Mouse (Mus musculus): ENCODE results near the gene Plcb1. TPM values are rescaled to one million over a fixed set of nuclear protein-coding genes. Genes with fewer than 3 reads are reported as not detected.

Plcb1 gene
- polyA plus RNA-seq, 1 experiment from 2014 or later: 21.5 TPM

DNA sequence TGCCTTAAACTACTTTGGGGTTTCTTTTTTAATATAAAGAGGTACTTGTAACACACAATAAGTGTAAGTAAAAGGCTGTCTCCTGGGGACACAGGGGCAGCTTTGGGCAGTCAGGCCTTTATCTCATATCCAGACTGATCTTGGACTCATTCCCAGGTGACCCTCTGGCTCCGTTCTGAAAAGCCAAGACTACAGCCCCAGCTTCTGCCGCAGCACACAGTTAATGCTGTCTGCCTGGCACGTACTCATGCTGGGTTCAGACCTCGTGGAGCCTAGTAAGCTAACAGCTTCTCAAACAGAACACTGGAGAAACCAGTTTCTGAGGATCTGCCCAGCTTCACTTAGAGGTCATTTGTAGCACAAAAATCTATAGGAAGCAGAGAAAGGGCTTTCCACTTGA lies 682.0 kb downstream of the Plcb1 start:
- ATAC-seq (ENCODE audit: insufficient read depth) (peak; percentile 75; the same call in 1 of the 2 replicates), DNase-seq (peak; percentile 62)
- Histone ChIP-seq H3K4me1 (ENCODE audit: insufficient read depth) (no peaks in the 10 kb centered on the region), H3K27ac (ENCODE audit: low read depth) (peak overlapping the region; percentile 50; the same call in 1 of the 2 replicates), H3K27me3 (ENCODE audit: insufficient read depth, low read length) (no peaks in the 10 kb centered on the region), H3K4me2 (no peak overlapping the region), H3K4me3 (ENCODE audit: low read depth, low read length) (no peak overlapping the region), H3K9me3 (ENCODE audit: low read depth, low read length) (no peaks in the 10 kb centered on the region), H3K36me3 (ENCODE audit: insufficient read depth) (no peaks in the 10 kb centered on the region), H3K9ac (no peak overlapping the region)
- WGBS: 30% methylated on average over 4 of the region's 4 CpGs
- TF ChIP-seq CTCF (IDR thresholded peaks at IDR 0.05; ENCODE audit: low read depth): no peak

DNA sequence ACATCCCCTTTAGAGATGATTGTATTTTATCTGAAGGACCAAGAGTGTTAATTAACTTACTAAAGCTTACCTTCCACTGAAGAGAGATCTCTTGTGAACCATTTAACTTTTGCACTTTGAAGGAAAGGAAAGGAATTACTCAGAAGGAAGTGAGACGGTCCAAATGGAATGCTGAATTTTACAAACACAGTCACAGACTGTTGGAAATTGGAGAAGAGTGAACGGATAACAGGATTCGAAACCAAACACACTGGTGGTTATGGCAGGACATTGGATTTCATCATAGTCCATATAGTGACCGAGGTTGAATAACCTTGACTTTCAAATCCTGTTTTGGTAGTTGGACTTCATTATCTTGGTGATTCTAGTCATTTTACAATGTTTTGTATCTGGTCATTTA lies 688.2 kb downstream of the Plcb1 start:
- Histone ChIP-seq H3K4me1 (ENCODE audit: insufficient read depth) (no peaks in the 10 kb centered on the region), H3K4me2 (no peak overlapping the region), H3K9ac (no peak overlapping the region), H3K9me3 (ENCODE audit: low read depth, low read length) (no peaks in the 10 kb centered on the region), H3K27me3 (ENCODE audit: insufficient read depth, low read length) (no peaks in the 10 kb centered on the region), H3K4me3 (ENCODE audit: low read depth, low read length) (no peak overlapping the region), H3K36me3 (ENCODE audit: insufficient read depth) (no peaks in the 10 kb centered on the region), H3K27ac (ENCODE audit: low read depth) (no peak overlapping the region)
- DNase-seq (no peak), ATAC-seq (ENCODE audit: insufficient read depth) (no peak)
- TF ChIP-seq CTCF (IDR thresholded peaks at IDR 0.05; ENCODE audit: low read depth): no peak
- 66% methylated on average over 4 of the region's 4 CpGs for WGBS

- Histone ChIP-seq H3K9ac (no peak overlapping the region), H3K4me3 (ENCODE audit: low read depth, low read length) (no peak overlapping the region), H3K4me1 (ENCODE audit: insufficient read depth) (no peaks in the 10 kb centered on the region), H3K27me3 (ENCODE audit: insufficient read depth, low read length) (no peaks in the 10 kb centered on the region), H3K36me3 (ENCODE audit: insufficient read depth) (no peaks in the 10 kb centered on the region), H3K27ac (ENCODE audit: low read depth) (no peak overlapping the region), H3K9me3 (ENCODE audit: low read depth, low read length) (no peaks in the 10 kb centered on the region), H3K4me2 (no peak overlapping the region)
- 53% methylated on average over 2 of the region's 2 CpGs for WGBS
- ATAC-seq (ENCODE audit: insufficient read depth) (no peak), DNase-seq (no peak)
- no peak for TF ChIP-seq CTCF (IDR thresholded peaks at IDR 0.05; ENCODE audit: low read depth)
These were observed 699.4 kb downstream of the Plcb1 start for GRCm38 (mm10) chr2:135485248-135485647.

DNA sequence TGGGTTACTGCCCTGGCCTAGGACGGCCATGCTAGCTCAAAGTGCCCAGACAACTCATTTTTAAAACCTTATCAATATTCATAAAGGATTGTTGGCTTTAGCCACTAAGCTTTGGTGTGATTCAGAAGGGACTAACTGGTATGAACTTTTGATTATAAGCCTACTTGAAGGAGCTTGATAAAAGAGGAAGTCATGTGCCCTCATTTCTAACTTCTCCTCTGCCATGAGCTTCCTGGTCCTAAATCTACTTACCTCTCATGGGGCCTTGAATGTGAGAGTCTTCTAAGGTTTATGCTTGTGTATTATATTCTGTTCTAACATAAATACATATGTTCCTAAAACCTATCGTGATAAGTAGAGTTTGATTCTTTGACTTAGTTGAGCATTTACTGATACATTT lies 702.4 kb downstream of the Plcb1 start:
- Histone ChIP-seq H3K9ac (no peak overlapping the region), H3K27me3 (ENCODE audit: insufficient read depth, low read length) (no peaks in the 10 kb centered on the region), H3K4me2 (no peak overlapping the region), H3K27ac (ENCODE audit: low read depth) (no peak overlapping the region), H3K36me3 (ENCODE audit: insufficient read depth) (no peaks in the 10 kb centered on the region), H3K4me1 (ENCODE audit: insufficient read depth) (no peaks in the 10 kb centered on the region), H3K9me3 (ENCODE audit: low read depth, low read length) (no peaks in the 10 kb centered on the region), H3K4me3 (ENCODE audit: low read depth, low read length) (no peak overlapping the region)
- DNase-seq (no peak), ATAC-seq (ENCODE audit: insufficient read depth) (no peak)
- 84% methylated on average over 2 of the region's 2 CpGs for WGBS
- no peak for TF ChIP-seq CTCF (IDR thresholded peaks at IDR 0.05; ENCODE audit: low read depth)

DNA sequence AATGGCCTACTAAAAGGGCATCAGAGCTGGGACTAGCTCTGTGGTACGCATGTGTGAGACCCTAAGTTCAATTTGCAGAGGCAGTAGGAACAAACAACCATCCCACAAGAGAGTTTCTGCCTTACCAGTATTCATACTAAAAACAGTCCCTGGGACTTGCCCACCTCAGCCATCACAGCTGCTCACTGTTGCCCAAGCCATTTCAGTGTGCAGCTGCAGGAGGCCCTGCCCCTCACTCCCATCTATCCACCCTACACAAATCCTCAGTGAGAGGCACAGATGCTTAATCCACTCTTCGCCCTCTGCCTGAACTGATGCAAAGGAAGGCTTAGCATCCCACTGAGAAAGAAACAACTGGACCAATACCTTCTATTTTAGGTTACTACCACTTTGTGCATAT lies 703.3 kb downstream of the Plcb1 start:
- no peaks in the 10 kb centered on the region for H3K36me3 ChIP-seq (ENCODE audit: insufficient read depth)
- H3K27ac ChIP-seq (ENCODE audit: low read depth): no peak overlapping the region
- no peaks in the 10 kb centered on the region for H3K27me3 ChIP-seq (ENCODE audit: insufficient read depth, low read length)
- DNase-seq: no peak
- H3K4me2 ChIP-seq: no peak overlapping the region
- no peaks in the 10 kb centered on the region for H3K9me3 ChIP-seq (ENCODE audit: low read depth, low read length)
- WGBS: 81% methylated on average over 2 of the region's 2 CpGs
- H3K4me3 ChIP-seq (ENCODE audit: low read depth, low read length): no peak overlapping the region
- no peaks in the 10 kb centered on the region for H3K4me1 ChIP-seq (ENCODE audit: insufficient read depth)
- no peak for TF ChIP-seq CTCF (IDR thresholded peaks at IDR 0.05; ENCODE audit: low read depth)
- no peak for ATAC-seq (ENCODE audit: insufficient read depth)
- H3K9ac ChIP-seq: no peak overlapping the region

- H3K4me1 ChIP-seq (ENCODE audit: insufficient read depth): no peaks in the 10 kb centered on the region
- no peak for TF ChIP-seq CTCF (IDR thresholded peaks at IDR 0.05; ENCODE audit: low read depth)
- no peak overlapping the region for H3K9ac ChIP-seq
- no peak overlapping the region for H3K27ac ChIP-seq (ENCODE audit: low read depth)
- no peaks in the 10 kb centered on the region for H3K27me3 ChIP-seq (ENCODE audit: insufficient read depth, low read length)
- WGBS: 66% methylated on average over 9 of the region's 9 CpGs
- no peaks in the 10 kb centered on the region for H3K36me3 ChIP-seq (ENCODE audit: insufficient read depth)
- ATAC-seq (ENCODE audit: insufficient read depth) (no peak), DNase-seq (no peak)
- H3K4me2 ChIP-seq: no peak overlapping the region
- no peaks in the 10 kb centered on the region for H3K9me3 ChIP-seq (ENCODE audit: low read depth, low read length)
- no peak overlapping the region for H3K4me3 ChIP-seq (ENCODE audit: low read depth, low read length)
These were observed 706.9 kb downstream of the Plcb1 start for GRCm38 (mm10) chr2:135492777-135493176.

- no peaks in the 10 kb centered on the region for H3K4me1 ChIP-seq (ENCODE audit: insufficient read depth)
- H3K9me3 ChIP-seq (ENCODE audit: low read depth, low read length): no peaks in the 10 kb centered on the region
- no peak for TF ChIP-seq CTCF (IDR thresholded peaks at IDR 0.05; ENCODE audit: low read depth)
- H3K4me3 ChIP-seq (ENCODE audit: low read depth, low read length): no peak overlapping the region
- H3K27me3 ChIP-seq (ENCODE audit: insufficient read depth, low read length): no peaks in the 10 kb centered on the region
- H3K36me3 ChIP-seq (ENCODE audit: insufficient read depth): no peaks in the 10 kb centered on the region
- no peak overlapping the region for H3K4me2 ChIP-seq
- no peak overlapping the region for H3K9ac ChIP-seq
- WGBS: 60% methylated on average over 3 of the region's 3 CpGs
- DNase-seq (no peak), ATAC-seq (ENCODE audit: insufficient read depth) (no peak)
- no peak overlapping the region for H3K27ac ChIP-seq (ENCODE audit: low read depth)
These were observed 710.7 kb downstream of the Plcb1 start for GRCm38 (mm10) chr2:135496553-135496952.

- DNase-seq (no peak), ATAC-seq (ENCODE audit: insufficient read depth) (no peak)
- no peaks in the 10 kb centered on the region for H3K9me3 ChIP-seq (ENCODE audit: low read depth, low read length)
- no peaks in the 10 kb centered on the region for H3K4me1 ChIP-seq (ENCODE audit: insufficient read depth)
- no peak overlapping the region for H3K9ac ChIP-seq
- H3K36me3 ChIP-seq (ENCODE audit: insufficient read depth): no peaks in the 10 kb centered on the region
- no peaks in the 10 kb centered on the region for H3K27me3 ChIP-seq (ENCODE audit: insufficient read depth, low read length)
- H3K27ac ChIP-seq (ENCODE audit: low read depth): no peak overlapping the region
- H3K4me3 ChIP-seq (ENCODE audit: low read depth, low read length): no peak overlapping the region
- H3K4me2 ChIP-seq: no peak overlapping the region
- no peak for TF ChIP-seq CTCF (IDR thresholded peaks at IDR 0.05; ENCODE audit: low read depth)
- WGBS: 62% methylated on average over 2 of the region's 2 CpGs
These were observed 711.4 kb downstream of the Plcb1 start for GRCm38 (mm10) chr2:135497251-135497650.

Data from lung, embryonic 14.5 days (tissue).